Mouse (Mus musculus) midbrain, embryonic 10.5 days (tissue): ENCODE measurements around the gene Mrps17. TPM values are rescaled to one million over a fixed set of nuclear protein-coding genes. Genes with fewer than 3 reads are reported as not detected.

Experiments
- DNase-seq: peaks from one replicate; pipeline ENCODE4 v3.0.0-alpha.2; 2017; ENCODE audit warnings: low spot score
- H3K27ac ChIP-seq: fragments of 300-500 bp; sonication (generic); replicated peaks from 2 replicates; pipeline ENCODE4 v1.5.1; 2016; ENCODE audit warnings: mild to moderate bottlenecking
- H3K27me3 ChIP-seq: fragments of 300-500 bp; sonication (generic); 2 replicates; pipeline ENCODE4 v1.6.1; 2016; ENCODE audit warnings: low read depth, mild to moderate bottlenecking; ENCODE audit not compliant: poor library complexity, severe bottlenecking
- H3K36me3 ChIP-seq: fragments of 300-500 bp; sonication (generic); 2 replicates; pipeline ENCODE4 v1.6.1; 2016; ENCODE audit warnings: mild to moderate bottlenecking, moderate library complexity
- H3K4me1 ChIP-seq: fragments of 300-500 bp; sonication (generic); 2 replicates; pipeline ENCODE4 v1.6.1; 2016
- H3K4me3 ChIP-seq: fragments of 300-500 bp; sonication (generic); 2 replicates; pipeline ENCODE4 v1.5.1; 2016; ENCODE audit warnings: mild to moderate bottlenecking, moderate library complexity
- H3K9me3 ChIP-seq: fragments of 300-500 bp; sonication (generic); replicated peaks from 2 replicates; pipeline ENCODE4 v1.6.1; 2016; ENCODE audit warnings: mild to moderate bottlenecking
- WGBS: fragments of 180-500 bp; shearing (Covaris S2); methylation state at CpG from one replicate; pipeline ENCODE4 v1.1.7; 2016; 5-methylcytosine and 5-hydroxymethylcytosine counted together
- polyA plus RNA-seq: library from polyadenylated mRNA; unstranded; fragments of >200 nt; fragmentation: Nextera tagmentation; extraction: Ambion mirVana; gene quantifications from 2 replicates; pipeline ENCODE4 v1.2.1, GENCODE M21; 2016

Mrps17 gene
- polyA plus RNA-seq, 1 experiment from 2014 or later: 181 TPM

DNA sequence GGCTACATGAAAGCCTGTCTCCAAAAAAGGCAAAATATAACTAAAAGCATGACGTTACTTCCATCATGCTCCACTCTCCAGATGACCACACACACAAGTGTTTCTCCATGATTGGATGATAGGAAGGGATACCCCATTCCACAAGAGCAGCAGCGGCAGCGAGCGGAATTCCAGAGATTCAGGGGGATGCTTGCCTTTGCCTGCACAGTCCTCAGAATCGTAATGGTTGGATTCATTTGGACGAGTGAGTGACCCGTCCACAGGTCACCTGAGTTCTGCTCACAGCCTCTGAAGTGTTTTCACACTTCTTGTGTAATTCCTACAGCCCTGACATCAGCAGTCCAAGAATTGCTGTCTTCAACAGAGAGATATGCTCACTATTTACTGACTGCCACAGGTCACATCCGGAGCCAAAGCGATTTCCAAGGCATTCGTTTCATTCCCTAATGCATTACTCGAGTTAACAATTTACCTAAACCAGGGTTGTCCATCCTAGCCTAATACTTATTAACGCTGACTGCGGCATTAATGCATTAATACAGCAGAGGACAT lies 44.7 kb downstream of the Mrps17 start:
- no peak for DNase-seq
- Histone ChIP-seq H3K27me3 (no peaks in the 10 kb centered on the region), H3K9me3 (no peaks in the 10 kb centered on the region), H3K27ac (no peak overlapping the region), H3K36me3 (peaks cover 22% of the 10 kb centered on the region), H3K4me1 (no peaks in the 10 kb centered on the region), H3K4me3 (no peak overlapping the region)
- WGBS: 91% methylated on average over 13 of the region's 13 CpGs

DNA sequence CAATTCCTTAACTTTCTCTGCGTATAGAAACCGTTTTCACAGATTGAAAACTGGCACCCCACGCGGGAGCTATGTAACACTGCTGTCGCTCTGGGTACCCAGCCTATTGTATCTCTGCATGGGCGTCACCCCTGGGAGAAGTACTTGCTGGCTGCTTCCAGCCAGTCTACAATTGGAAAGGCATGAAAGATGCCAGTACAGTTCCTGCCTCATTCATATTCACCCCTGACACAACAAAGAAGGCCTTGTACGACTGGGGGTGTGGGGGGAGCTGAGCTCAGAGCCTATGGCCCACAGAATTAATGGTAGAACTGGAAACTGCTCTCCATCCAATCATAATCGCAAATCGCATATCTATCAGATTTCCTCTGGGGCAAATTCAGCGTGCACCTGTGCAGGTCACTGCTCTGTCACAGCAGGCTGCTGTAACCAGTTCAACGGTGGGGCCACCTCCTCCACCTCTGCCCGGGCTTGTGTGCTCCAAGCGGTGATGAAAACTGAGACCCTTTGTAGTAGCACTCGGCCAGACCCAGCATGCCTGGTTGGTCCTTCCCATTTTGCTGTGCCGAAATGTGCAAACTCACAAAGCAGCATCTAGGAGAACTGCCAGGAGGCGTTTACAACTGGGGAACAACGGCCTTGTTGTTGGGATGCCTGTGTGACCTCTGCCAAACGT lies 46.7 kb downstream of the Mrps17 start:
- Histone ChIP-seq H3K9me3 (no peaks in the 10 kb centered on the region), H3K4me1 (no peaks in the 10 kb centered on the region), H3K4me3 (no peak overlapping the region), H3K27ac (no peak overlapping the region), H3K27me3 (no peaks in the 10 kb centered on the region), H3K36me3 (peaks cover 22% of the 10 kb centered on the region)
- no peak for DNase-seq
- 81% methylated on average over 18 of the region's 18 CpGs for WGBS

DNA sequence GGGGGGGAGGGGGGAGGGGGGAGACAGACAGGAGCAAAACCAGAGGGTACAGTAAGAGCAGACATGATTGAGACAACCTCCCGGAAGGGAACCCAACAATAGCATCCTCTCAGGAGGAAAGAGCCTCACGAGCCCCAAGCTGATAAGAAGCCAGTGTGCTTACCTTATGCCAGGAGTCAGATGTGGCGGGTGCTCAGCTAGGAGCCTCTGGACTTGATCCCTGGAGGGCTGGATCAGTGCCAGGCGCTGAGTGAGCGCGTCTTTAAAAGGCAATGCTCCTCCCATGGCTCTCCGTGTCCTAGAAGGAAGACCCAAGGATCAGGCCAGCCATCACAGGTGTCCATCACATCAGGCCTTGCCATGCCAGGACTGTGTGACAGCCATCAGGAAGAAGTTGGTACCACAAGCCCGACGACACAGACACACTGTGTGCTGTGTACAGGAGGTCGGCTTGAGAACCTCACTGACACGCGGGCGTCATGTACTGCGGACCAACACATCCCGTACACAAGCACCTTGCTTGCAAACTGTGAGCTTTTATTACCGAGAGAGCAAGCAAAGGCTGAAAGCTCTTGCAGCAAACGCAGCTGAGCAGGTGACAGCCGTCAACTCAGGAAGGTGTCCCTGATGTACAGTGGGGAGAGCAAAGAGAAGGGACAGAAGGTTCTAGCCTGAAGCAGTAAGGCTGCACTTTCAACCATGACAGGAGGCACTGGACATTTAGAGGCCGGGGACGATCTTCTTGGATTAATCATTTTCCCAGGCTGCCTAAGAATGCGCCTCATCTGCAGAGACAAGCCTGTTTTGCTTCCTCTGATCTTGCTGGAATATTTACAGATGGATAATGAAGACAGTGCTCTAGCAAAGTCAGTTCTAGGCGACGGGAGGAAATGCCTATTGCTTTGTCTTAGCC lies 55.4 kb downstream of the Mrps17 start:
- no peaks in the 10 kb centered on the region for H3K4me1 ChIP-seq
- no peak for DNase-seq
- peaks cover 27% of the 10 kb centered on the region for H3K36me3 ChIP-seq
- no peak overlapping the region for H3K27ac ChIP-seq
- no peaks in the 10 kb centered on the region for H3K9me3 ChIP-seq
- no peaks in the 10 kb centered on the region for H3K27me3 ChIP-seq
- H3K4me3 ChIP-seq: no peak overlapping the region
- 94% methylated on average over 23 of the region's 23 CpGs for WGBS

Other genes starting within 250 kb of the Mrps17 start
- 35.1 and 40.8 TPM in 2 replicates for gene Sfswap, start 214.3 kb upstream of the Mrps17 start, polyA plus RNA-seq
- 3.7 and 5.1 TPM in 2 replicates for gene Mmp17, start 131.3 kb upstream of the Mrps17 start, polyA plus RNA-seq
- 6.3 and 8.1 TPM in 2 replicates for gene Zfp11, start 45.4 kb upstream of the Mrps17 start, polyA plus RNA-seq
- gene Sept14, start 7.0 kb upstream of the Mrps17 start, polyA plus RNA-seq: not detected in 2 replicates
- gene Nipsnap2, start 9.6 kb downstream of the Mrps17 start, polyA plus RNA-seq: 76.3 and 86.3 TPM in 2 replicates
- gene Psph, start 72.0 kb downstream of the Mrps17 start, polyA plus RNA-seq: 39.7 and 45.4 TPM in 2 replicates
- gene Sumf2, start 131.5 kb downstream of the Mrps17 start, polyA plus RNA-seq: 48.8 and 50.5 TPM in 2 replicates
- gene Chchd2, start 172.0 kb downstream of the Mrps17 start, polyA plus RNA-seq: 1,024 and 1,060 TPM in 2 replicates
- 5.1 and 5.3 TPM in 2 replicates for gene Zbed5, start 180.2 kb downstream of the Mrps17 start, polyA plus RNA-seq
- gene Phkg1, start 183.1 kb downstream of the Mrps17 start, polyA plus RNA-seq: 0.25 and 0.41 TPM in 2 replicates
- 4.2 and 6.1 TPM in 2 replicates for gene Nupr1l, start 193.0 kb downstream of the Mrps17 start, polyA plus RNA-seq
- gene Vkorc1l1, start 226.5 kb downstream of the Mrps17 start, polyA plus RNA-seq: 30.9 and 35.5 TPM in 2 replicates